Mouse (Mus musculus) inflammation-experienced regulatory T-cells, adult 6 months (primary cell): Measurements from ENCODE around the gene Ccdc148. TPM values are rescaled to one million over a fixed set of nuclear protein-coding genes. Genes with fewer than 3 reads are reported as not detected.

Experiments used
- ATAC-seq: one replicate; pipeline ENCODE4 v1.8.0; 2017
- polyA plus RNA-seq, 3 experiments: library from polyadenylated mRNA; unstranded; fragments of 100-300 nt; shearing (Covaris generic); gene quantifications; one replicate each; pipeline ENCODE4 v1.2.1; 2017

The Ccdc148 gene
- polyA plus RNA-seq, 3 experiments from 2014 or later, result 0.66 to 1.6 (median 1.1) TPM

GRCm38 (mm10) chr2:58906814-58907516, 253.5 kb downstream of the Ccdc148 start:
- ATAC-seq, result peak; percentile 97

- ATAC-seq, result no peak
Measured at GRCm38 (mm10) chr2:58905057-58905456, 255.4 kb downstream of the Ccdc148 start.

GRCm38 (mm10) chr2:58879876-58880275, 280.6 kb downstream of the Ccdc148 start:
- ATAC-seq, result no peak

- no peak for ATAC-seq
Measured at GRCm38 (mm10) chr2:58859134-58859533, 301.3 kb downstream of the Ccdc148 start, which contains the start of gene Gm11099. Gene Gm11099, plus strand, starts transcription at chr2:58859434.

GRCm38 (mm10) chr2:58844499-58844898, 316.0 kb downstream of the Ccdc148 start:
- peak; percentile 69 for ATAC-seq

- no peak for ATAC-seq
Measured at GRCm38 (mm10) chr2:58842443-58842842, 318.0 kb downstream of the Ccdc148 start.

GRCm38 (mm10) chr2:58841021-58841420, 319.5 kb downstream of the Ccdc148 start:
- no peak for ATAC-seq

GRCm38 (mm10) chr2:58832253-58832980, 328.1 kb downstream of the Ccdc148 start:
- ATAC-seq, result no peak

- ATAC-seq, result no peak
Measured at GRCm38 (mm10) chr2:58829981-58830742, 330.3 kb downstream of the Ccdc148 start.

GRCm38 (mm10) chr2:58828910-58829600, 331.4 kb downstream of the Ccdc148 start:
- ATAC-seq, result no peak

- ATAC-seq, result no peak
Measured at GRCm38 (mm10) chr2:58812941-58813340, 347.5 kb downstream of the Ccdc148 start.

GRCm38 (mm10) chr2:58799623-58800022, 360.9 kb downstream of the Ccdc148 start:
- ATAC-seq, result no peak

- no peak for ATAC-seq
Measured at GRCm38 (mm10) chr2:58799126-58799525, 361.4 kb downstream of the Ccdc148 start.

GRCm38 (mm10) chr2:58797506-58797905, 363.0 kb downstream of the Ccdc148 start:
- no peak for ATAC-seq

- no peak for ATAC-seq
Measured at GRCm38 (mm10) chr2:58795432-58795831, 365.1 kb downstream of the Ccdc148 start.

GRCm38 (mm10) chr2:58794489-58794888, 366.0 kb downstream of the Ccdc148 start:
- no peak for ATAC-seq

- no peak for ATAC-seq
Measured at GRCm38 (mm10) chr2:58790361-58790760, 370.1 kb downstream of the Ccdc148 start.

GRCm38 (mm10) chr2:58789934-58790333, 370.5 kb downstream of the Ccdc148 start:
- no peak for ATAC-seq

- no peak for ATAC-seq
Measured at GRCm38 (mm10) chr2:58787360-58787759, 373.1 kb downstream of the Ccdc148 start.

GRCm38 (mm10) chr2:58786681-58787080, 373.8 kb downstream of the Ccdc148 start:
- ATAC-seq, result no peak

- no peak for ATAC-seq
Measured at GRCm38 (mm10) chr2:58786177-58786576, 374.3 kb downstream of the Ccdc148 start.

- no peak for ATAC-seq
Measured at GRCm38 (mm10) chr2:58783526-58783925, 377.0 kb downstream of the Ccdc148 start.
